Mouse (Mus musculus): ENCODE measurements around the gene Limd1. TPM values are rescaled to one million over a fixed set of nuclear protein-coding genes. Genes with fewer than 3 reads are reported as not detected.
A peak's percentile ranks its signal among the peaks of the same experiment; 100 is the strongest.

Limd1 gene
- total and polyA plus RNA-seq, 3 experiments = 32.6 to 37.5 TPM; not detected in 1

DNA sequence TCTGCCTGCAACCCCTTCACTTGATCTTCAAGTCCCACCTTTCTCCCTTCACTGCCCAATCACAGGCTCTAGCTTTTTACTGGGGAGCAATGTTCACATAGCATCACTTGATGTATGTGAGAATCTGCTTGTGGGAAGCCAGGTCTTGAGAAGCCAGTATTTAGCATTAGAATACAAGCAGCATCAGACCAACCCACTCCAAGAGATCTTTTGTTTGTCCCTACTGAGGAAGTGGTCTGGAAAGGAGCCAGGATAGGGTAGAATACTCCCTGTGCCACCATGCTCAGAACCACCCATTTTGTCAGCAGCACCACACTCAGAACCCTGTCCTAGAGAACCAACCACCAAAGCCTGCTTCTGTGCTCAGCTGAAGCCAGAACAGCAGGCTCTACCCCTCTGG is 47.5 kb upstream of the Limd1 start:
- Histone ChIP-seq H3K27me3 (ENCODE audit: control insufficient read depth in 1 of 2, insufficient read depth in 2 of 2, low read length in 2 of 2) (no peaks in the 10 kb centered on the region; a peak in 1 of 4 replicates), H3K4me1 (ENCODE audit: control insufficient read depth in 1 of 2, insufficient read depth in 2 of 2, low read length in 2 of 2) (no peaks in the 10 kb centered on the region), H3K9me3 (replicated peaks; ENCODE audit: insufficient read depth, low read length) (no peaks in the 10 kb centered on the region), H3K4me3 (ENCODE audit: control insufficient read depth in 1 of 2, insufficient read depth in 1 of 2, low read depth in 2 of 2, low read length in 2 of 2) (no peak overlapping the region), H3K36me3 (ENCODE audit: control insufficient read depth in 1 of 2, insufficient read depth in 2 of 2, low read length in 2 of 2) (peaks cover 0 to 2% of the 10 kb centered on the region in 2 experiments; a peak in 2 of 4 replicates), H3K9ac (ENCODE audit: control insufficient read depth, low read depth, low read length, poor library complexity, severe bottlenecking) (no peak overlapping the region), H3K79me2 (ENCODE audit: control insufficient read depth, insufficient read depth, low read length, poor library complexity) (no peaks in the 10 kb centered on the region), H3K27ac (ENCODE audit: control insufficient read depth, low read depth, low read length) (no peak overlapping the region)
- peak; percentile 21 for DNase-seq (ENCODE audit: low read depth, low spot score)
- no peak for TF ChIP-seq MEF2A (IDR thresholded peaks at IDR 0.05; ENCODE audit: extremely low read depth, insufficient replicate concordance, low read depth, low read length, poor library complexity, severe bottlenecking)
- no peak for TF ChIP-seq POLR2A (IDR thresholded peaks at IDR 0.05; ENCODE audit: control insufficient read depth in 1 of 2, insufficient read depth in 1 of 2, low read depth in 1 of 2, low read length in 2 of 2, poor library complexity in 1 of 2)
- no peak for TF ChIP-seq E2F4 (IDR thresholded peaks at IDR 0.05; ENCODE audit: borderline replicate concordance, low read depth, low read length)
- no peak for TF ChIP-seq RAD21 (IDR thresholded peaks at IDR 0.05; ENCODE audit: low read depth, low read length)
- no peak for TF ChIP-seq MYC (IDR thresholded peaks at IDR 0.05; ENCODE audit: low read depth, low read length)
- no peak for TF ChIP-seq HCFC1 (IDR thresholded peaks at IDR 0.05; ENCODE audit: low read depth, low read length)
- no peak for TF ChIP-seq GABPA (IDR thresholded peaks at IDR 0.05; ENCODE audit: low read depth, low read length)

DNA sequence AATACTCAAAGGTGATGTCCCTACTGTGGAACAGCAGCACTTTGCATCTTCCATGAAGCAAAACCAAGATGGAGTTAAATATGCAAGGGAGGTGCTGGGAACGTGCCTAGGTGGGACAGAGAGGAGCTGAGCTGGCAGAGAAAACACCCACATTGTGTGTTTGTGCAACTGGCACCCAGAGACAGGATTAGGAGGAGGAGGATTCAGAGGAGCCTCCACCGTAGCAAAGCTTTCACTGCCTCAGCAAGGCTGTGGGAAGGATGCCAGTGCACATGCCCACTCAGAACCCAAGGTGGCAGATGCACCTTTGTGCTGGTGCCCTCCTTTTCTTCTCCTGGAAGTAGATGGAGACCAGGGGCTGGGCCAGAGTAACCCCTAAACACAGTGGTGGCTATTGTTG is 40.3 kb upstream of the Limd1 start:
- peaks cover 2 to 6% of the 10 kb centered on the region in 2 experiments; a peak in 3 of 4 replicates for H3K36me3 ChIP-seq (ENCODE audit: control insufficient read depth in 1 of 2, insufficient read depth in 2 of 2, low read length in 2 of 2)
- H3K9me3 ChIP-seq (replicated peaks; ENCODE audit: insufficient read depth, low read length) = no peaks in the 10 kb centered on the region
- peaks cover 0 to 4% of the 10 kb centered on the region in 2 experiments; a peak in 1 of 4 replicates for H3K4me1 ChIP-seq (ENCODE audit: control insufficient read depth in 1 of 2, insufficient read depth in 2 of 2, low read length in 2 of 2)
- H3K79me2 ChIP-seq (ENCODE audit: control insufficient read depth, insufficient read depth, low read length, poor library complexity) = no peaks in the 10 kb centered on the region
- DNase-seq (ENCODE audit: low read depth, low spot score) = no peak
- H3K9ac ChIP-seq (ENCODE audit: control insufficient read depth, low read depth, low read length, poor library complexity, severe bottlenecking) = no peak overlapping the region
- no peaks in the 10 kb centered on the region for H3K27me3 ChIP-seq (ENCODE audit: control insufficient read depth in 1 of 2, insufficient read depth in 2 of 2, low read length in 2 of 2)
- no peak overlapping the region for H3K27ac ChIP-seq (ENCODE audit: control insufficient read depth, low read depth, low read length)
- no peak overlapping the region for H3K4me3 ChIP-seq (ENCODE audit: control insufficient read depth in 1 of 2, insufficient read depth in 1 of 2, low read depth in 2 of 2, low read length in 2 of 2)
- TF ChIP-seq TBP (IDR thresholded peaks at IDR 0.05; ENCODE audit: low read depth, low read length) (no peak), POLR2AphosphoS2 (IDR thresholded peaks at IDR 0.05; ENCODE audit: low read length) (no peak), NRF1 (IDR thresholded peaks at IDR 0.05; ENCODE audit: insufficient read depth, low read depth, low read length, poor library complexity, severe bottlenecking) (no peak), USF2 (IDR thresholded peaks at IDR 0.05; ENCODE audit: borderline replicate concordance in 1 of 2, insufficient read depth in 1 of 2, low read depth in 1 of 2, low read length in 2 of 2) (no peak), UBTF (IDR thresholded peaks at IDR 0.05; ENCODE audit: borderline replicate concordance, insufficient read depth, low read depth, low read length) (no peak), E2F4 (IDR thresholded peaks at IDR 0.05; ENCODE audit: borderline replicate concordance, low read depth, low read length) (no peak), MXI1 (IDR thresholded peaks at IDR 0.05; ENCODE audit: low read depth, low read length) (no peak), CTCF (IDR thresholded peaks at IDR 0.05 in 2 of 3, conservative IDR thresholded peaks at IDR 0.05 in 1 of 3; ENCODE audit: control insufficient read depth in 1 of 3, insufficient read depth in 1 of 3, low read depth in 2 of 3, low read length in 3 of 3, poor library complexity in 1 of 3, severe bottlenecking in 1 of 3) (no peak), NELFE (IDR thresholded peaks at IDR 0.05; ENCODE audit: low read depth, low read length) (no peak), SIN3A (IDR thresholded peaks at IDR 0.05; ENCODE audit: low read length) (no peak), MAZ (IDR thresholded peaks at IDR 0.05; ENCODE audit: low read depth, low read length) (no peak), MYB (IDR thresholded peaks at IDR 0.05; ENCODE audit: low read depth, low read length) (no peak), ZC3H11A (IDR thresholded peaks at IDR 0.05; ENCODE audit: low read depth, low read length) (no peak), HCFC1 (IDR thresholded peaks at IDR 0.05; ENCODE audit: low read depth, low read length) (no peak), SMC3 (IDR thresholded peaks at IDR 0.05; ENCODE audit: low read depth, low read length) (no peak), GABPA (IDR thresholded peaks at IDR 0.05; ENCODE audit: low read depth, low read length) (no peak), GATA1 (IDR thresholded peaks at IDR 0.05; ENCODE audit: low read depth, low read length) (no peak)
